Mouse (Mus musculus): ENCODE measurements at regions not wholly inside any gene's neighbourhood (a gene's known extent, or its start where the extent isn't known, plus 50 kb on each side); places are given as distances from the start of the nearest gene placed in this dataset.

GRCm38 (mm10) chr1:73361300-73361699 is 345.6 kb upstream of the Tnp1 start:
- H3K27ac ChIP-seq (ENCODE audit: low read length): no peak overlapping the region
- no peak overlapping the region for H3K4me3 ChIP-seq (ENCODE audit: low read length)
- WGBS: 58% methylated on average over 7 of the region's 7 CpGs
- no peak overlapping the region for H3K4me2 ChIP-seq (ENCODE audit: low read depth, low read length)
- ATAC-seq: no peak
- no peak overlapping the region for H3K9ac ChIP-seq (ENCODE audit: low read depth, low read length)
- H3K36me3 ChIP-seq (ENCODE audit: control insufficient read depth, insufficient read depth, low read length): no peaks in the 10 kb centered on the region
- H3K4me1 ChIP-seq (ENCODE audit: control insufficient read depth, insufficient read depth, low read length): peaks cover 19% of the 10 kb centered on the region
- H3K9me3 ChIP-seq (ENCODE audit: control insufficient read depth, low read length): no peaks in the 10 kb centered on the region
- H3K27me3 ChIP-seq (replicated peaks; ENCODE audit: control insufficient read depth, insufficient read depth, low read length): no peaks in the 10 kb centered on the region

GRCm38 (mm10) chr1:73354447-73354846 is 338.7 kb upstream of the Tnp1 start:
- Histone ChIP-seq H3K4me2 (ENCODE audit: low read depth, low read length) (no peak overlapping the region), H3K4me3 (ENCODE audit: low read length) (no peak overlapping the region), H3K9ac (ENCODE audit: low read depth, low read length) (no peak overlapping the region), H3K27me3 (replicated peaks; ENCODE audit: control insufficient read depth, insufficient read depth, low read length) (no peaks in the 10 kb centered on the region), H3K9me3 (ENCODE audit: control insufficient read depth, low read length) (no peaks in the 10 kb centered on the region), H3K27ac (ENCODE audit: low read length) (no peak overlapping the region), H3K36me3 (ENCODE audit: control insufficient read depth, insufficient read depth, low read length) (no peaks in the 10 kb centered on the region), H3K4me1 (ENCODE audit: control insufficient read depth, insufficient read depth, low read length) (no peaks in the 10 kb centered on the region)
- no peak for ATAC-seq
- 68% methylated on average over 1 of the region's 1 CpGs for WGBS

- Histone ChIP-seq H3K27ac (ENCODE audit: low read length) (no peak overlapping the region), H3K4me2 (ENCODE audit: low read depth, low read length) (no peak overlapping the region), H3K4me3 (ENCODE audit: low read length) (no peak overlapping the region), H3K27me3 (replicated peaks; ENCODE audit: control insufficient read depth, insufficient read depth, low read length) (no peaks in the 10 kb centered on the region), H3K36me3 (ENCODE audit: control insufficient read depth, insufficient read depth, low read length) (no peaks in the 10 kb centered on the region), H3K4me1 (ENCODE audit: control insufficient read depth, insufficient read depth, low read length) (no peaks in the 10 kb centered on the region), H3K9ac (ENCODE audit: low read depth, low read length) (no peak overlapping the region), H3K9me3 (ENCODE audit: control insufficient read depth, low read length) (no peaks in the 10 kb centered on the region)
- WGBS: 62% methylated on average over 6 of the region's 6 CpGs
- ATAC-seq: no peak
These were observed 332.8 kb upstream of the Tnp1 start for GRCm38 (mm10) chr1:73348476-73348875.

GRCm38 (mm10) chr1:73344587-73344986 is 328.9 kb upstream of the Tnp1 start:
- Histone ChIP-seq H3K9ac (ENCODE audit: low read depth, low read length) (no peak overlapping the region), H3K27me3 (replicated peaks; ENCODE audit: control insufficient read depth, insufficient read depth, low read length) (no peaks in the 10 kb centered on the region), H3K4me1 (ENCODE audit: control insufficient read depth, insufficient read depth, low read length) (no peaks in the 10 kb centered on the region), H3K4me3 (ENCODE audit: low read length) (no peak overlapping the region), H3K27ac (ENCODE audit: low read length) (no peak overlapping the region), H3K4me2 (ENCODE audit: low read depth, low read length) (no peak overlapping the region), H3K9me3 (ENCODE audit: control insufficient read depth, low read length) (no peaks in the 10 kb centered on the region), H3K36me3 (ENCODE audit: control insufficient read depth, insufficient read depth, low read length) (no peaks in the 10 kb centered on the region)
- 49% methylated on average over 1 of the region's 1 CpGs for WGBS
- ATAC-seq: no peak

GRCm38 (mm10) chr1:73341911-73342310 is 326.2 kb upstream of the Tnp1 start:
- Histone ChIP-seq H3K9me3 (ENCODE audit: control insufficient read depth, low read length) (no peaks in the 10 kb centered on the region), H3K27me3 (replicated peaks; ENCODE audit: control insufficient read depth, insufficient read depth, low read length) (no peaks in the 10 kb centered on the region), H3K4me3 (ENCODE audit: low read length) (no peak overlapping the region), H3K36me3 (ENCODE audit: control insufficient read depth, insufficient read depth, low read length) (no peaks in the 10 kb centered on the region), H3K4me1 (ENCODE audit: control insufficient read depth, insufficient read depth, low read length) (no peaks in the 10 kb centered on the region), H3K9ac (ENCODE audit: low read depth, low read length) (no peak overlapping the region), H3K27ac (ENCODE audit: low read length) (no peak overlapping the region), H3K4me2 (ENCODE audit: low read depth, low read length) (no peak overlapping the region)
- no peak for ATAC-seq
- 69% methylated on average over 5 of the region's 5 CpGs for WGBS

GRCm38 (mm10) chr1:73337401-73337800 is 321.7 kb upstream of the Tnp1 start:
- no peak overlapping the region for H3K9ac ChIP-seq (ENCODE audit: low read depth, low read length)
- H3K27ac ChIP-seq (ENCODE audit: low read length): no peak overlapping the region
- no peak for ATAC-seq
- no peaks in the 10 kb centered on the region for H3K9me3 ChIP-seq (ENCODE audit: control insufficient read depth, low read length)
- no peaks in the 10 kb centered on the region for H3K27me3 ChIP-seq (replicated peaks; ENCODE audit: control insufficient read depth, insufficient read depth, low read length)
- no peak overlapping the region for H3K4me2 ChIP-seq (ENCODE audit: low read depth, low read length)
- H3K36me3 ChIP-seq (ENCODE audit: control insufficient read depth, insufficient read depth, low read length): no peaks in the 10 kb centered on the region
- H3K4me3 ChIP-seq (ENCODE audit: low read length): no peak overlapping the region
- H3K4me1 ChIP-seq (ENCODE audit: control insufficient read depth, insufficient read depth, low read length): no peaks in the 10 kb centered on the region
- WGBS: 49% methylated on average over 2 of the region's 2 CpGs

- ATAC-seq: no peak
- no peak overlapping the region for H3K4me3 ChIP-seq (ENCODE audit: low read length)
- H3K9ac ChIP-seq (ENCODE audit: low read depth, low read length): no peak overlapping the region
- no peaks in the 10 kb centered on the region for H3K9me3 ChIP-seq (ENCODE audit: control insufficient read depth, low read length)
- no peak overlapping the region for H3K27ac ChIP-seq (ENCODE audit: low read length)
- no peaks in the 10 kb centered on the region for H3K27me3 ChIP-seq (replicated peaks; ENCODE audit: control insufficient read depth, insufficient read depth, low read length)
- 79% methylated on average over 4 of the region's 4 CpGs for WGBS
- no peaks in the 10 kb centered on the region for H3K36me3 ChIP-seq (ENCODE audit: control insufficient read depth, insufficient read depth, low read length)
- no peak overlapping the region for H3K4me2 ChIP-seq (ENCODE audit: low read depth, low read length)
- H3K4me1 ChIP-seq (ENCODE audit: control insufficient read depth, insufficient read depth, low read length): peaks cover 3% of the 10 kb centered on the region; the same call in 1 of the 2 replicates
These were observed 293.8 kb upstream of the Tnp1 start for GRCm38 (mm10) chr1:73309556-73309955.

GRCm38 (mm10) chr1:73308420-73308819 is 292.7 kb upstream of the Tnp1 start:
- Histone ChIP-seq H3K4me1 (ENCODE audit: control insufficient read depth, insufficient read depth, low read length) (peaks cover 3% of the 10 kb centered on the region; the same call in 1 of the 2 replicates), H3K27me3 (replicated peaks; ENCODE audit: control insufficient read depth, insufficient read depth, low read length) (no peaks in the 10 kb centered on the region), H3K9me3 (ENCODE audit: control insufficient read depth, low read length) (no peaks in the 10 kb centered on the region), H3K36me3 (ENCODE audit: control insufficient read depth, insufficient read depth, low read length) (no peaks in the 10 kb centered on the region), H3K27ac (ENCODE audit: low read length) (no peak overlapping the region), H3K4me3 (ENCODE audit: low read length) (no peak overlapping the region), H3K4me2 (ENCODE audit: low read depth, low read length) (no peak overlapping the region), H3K9ac (ENCODE audit: low read depth, low read length) (no peak overlapping the region)
- no peak for ATAC-seq
- WGBS: 88% methylated on average over 4 of the region's 4 CpGs

- Histone ChIP-seq H3K27ac (ENCODE audit: low read length) (no peak overlapping the region), H3K4me2 (ENCODE audit: low read depth, low read length) (no peak overlapping the region), H3K9ac (ENCODE audit: low read depth, low read length) (no peak overlapping the region), H3K4me3 (ENCODE audit: low read length) (no peak overlapping the region), H3K27me3 (replicated peaks; ENCODE audit: control insufficient read depth, insufficient read depth, low read length) (no peaks in the 10 kb centered on the region), H3K4me1 (ENCODE audit: control insufficient read depth, insufficient read depth, low read length) (peaks cover 3% of the 10 kb centered on the region; the same call in 1 of the 2 replicates), H3K36me3 (ENCODE audit: control insufficient read depth, insufficient read depth, low read length) (no peaks in the 10 kb centered on the region), H3K9me3 (ENCODE audit: control insufficient read depth, low read length) (no peaks in the 10 kb centered on the region)
- WGBS: 21% methylated on average over 3 of the region's 3 CpGs
- ATAC-seq: no peak
These were observed 291.5 kb upstream of the Tnp1 start for GRCm38 (mm10) chr1:73307194-73307593.

- WGBS: 29% methylated on average over 4 of the region's 4 CpGs
- ATAC-seq: peak; percentile 52
- H3K4me3 ChIP-seq (ENCODE audit: low read length): no peak overlapping the region
These were observed 284.4 kb upstream of the Tnp1 start for GRCm38 (mm10) chr1:73299978-73300688.

More at GRCm38 (mm10) chr1:73299978-73300688, 284.4 kb upstream of the Tnp1 start:
- Histone ChIP-seq H3K4me2 (ENCODE audit: low read depth, low read length) (no peak overlapping the region; the same call in 1 of the 2 replicates), H3K27ac (ENCODE audit: low read length) (no peak overlapping the region), H3K9me3 (ENCODE audit: control insufficient read depth, low read length) (no peaks in the 10 kb centered on the region), H3K36me3 (ENCODE audit: control insufficient read depth, insufficient read depth, low read length) (0 out of 2 replicates have a peak, but pooled peaks cover 2% of the 10 kb centered on the region), H3K27me3 (replicated peaks; ENCODE audit: control insufficient read depth, insufficient read depth, low read length) (no peaks in the 10 kb centered on the region), H3K9ac (ENCODE audit: low read depth, low read length) (no peak overlapping the region), H3K4me1 (ENCODE audit: control insufficient read depth, insufficient read depth, low read length) (peaks cover 9% of the 10 kb centered on the region)
